Mouse (Mus musculus) heart, postnatal 0 days (tissue): ENCODE results near the gene Icosl.

Source experiments
- CTCF ChIP-seq: IDR thresholded peaks from 2 replicates; pipeline ENCODE4 v1.5.1; 2016; ENCODE audit warnings: antibody characterized with exemption, control low read depth, low read depth
- EP300 ChIP-seq: IDR thresholded peaks from 2 replicates; pipeline ENCODE4 v1.6.1; 2016; ENCODE audit warnings: antibody characterized with exemption, low read depth

GRCm38 (mm10) chr10:78087101-78087511 is 18.0 kb downstream of the Icosl start:
- TF ChIP-seq CTCF (no peak), EP300 (no peak)
